ENCODE assay signal across 16 mouse cellular contexts in genomic region chr2:13760366-13760765, GRCm38 (mm10). TPM values are rescaled to one million over a fixed set of nuclear protein-coding genes. Genes with fewer than 3 reads are reported as not detected.
"Had no signal": no experiment of that assay in that cellular context is flagged by ENCODE, and none has a peak within 500 bp of the region (broad histone marks: within the 10 kb centered on the region; RNA-seq: fewer than 3 reads in every experiment).

No protein-coding gene starts in this region.

- H3K4me1 ChIP-seq: limb, embryonic 10.5 days; liver, embryonic 15.5 days; midbrain, embryonic 10.5 days; midbrain, embryonic 15.5 days; neural tube, embryonic 13.5 days had no signal

- H3K27ac ChIP-seq: kidney, postnatal 0 days; limb, embryonic 10.5 days; liver, embryonic 15.5 days; midbrain, embryonic 10.5 days; midbrain, embryonic 15.5 days; neural tube, embryonic 13.5 days had no signal

- H3K27me3 ChIP-seq: liver, embryonic 15.5 days; midbrain, embryonic 15.5 days; neural tube, embryonic 13.5 days had no signal

- H3K36me3 ChIP-seq: limb, embryonic 10.5 days; liver, embryonic 15.5 days; midbrain, embryonic 10.5 days; midbrain, embryonic 15.5 days; neural tube, embryonic 13.5 days had no signal

- ATAC-seq: intestine, embryonic 16.5 days; lung, postnatal 0 days; midbrain, embryonic 15.5 days had no signal

- DNase-seq: kidney, adult 8-10 months; kidney, postnatal 36 days; lung, adult 2 months; lung, postnatal 36 days; retina, postnatal 1 day; right cerebral cortex, postnatal 4 days; spleen, adult 18-20 months had no signal

- H3K4me2 ChIP-seq: liver, embryonic 11.5 days; liver, embryonic 15.5 days; midbrain, embryonic 15.5 days; neural tube, embryonic 13.5 days had no signal

- H3K9me3 ChIP-seq: limb, embryonic 10.5 days; liver, embryonic 15.5 days; midbrain, embryonic 10.5 days; midbrain, embryonic 15.5 days; neural tube, embryonic 13.5 days had no signal

- H3K4me3 ChIP-seq: limb, embryonic 10.5 days; liver, embryonic 15.5 days; midbrain, embryonic 10.5 days; midbrain, embryonic 15.5 days; neural tube, embryonic 13.5 days had no signal

- H3K9ac ChIP-seq: liver, embryonic 15.5 days; midbrain, embryonic 15.5 days; neural tube, embryonic 13.5 days had no signal

RNA-seq across cellular contexts. Expression of gene St8sia6, which starts 33.5 kb away (rescaled TPM):
- polyA plus RNA-seq: liver, embryonic 15.5 days had no signal
